Mouse (Mus musculus) neural tube, embryonic 11.5 days (tissue): Measurements from ENCODE around the gene Gpr45. TPM values are rescaled to one million over a fixed set of nuclear protein-coding genes. Genes with fewer than 3 reads are reported as not detected.

Experiments
- microRNA-seq: library from miRNA; unstranded; fragments of <30 nt; microRNA quantifications from one replicate; pipeline ENCODE4, GENCODE M21; 2016
- polyA plus RNA-seq: library from polyadenylated mRNA; unstranded; fragments of >200 nt; fragmentation: Nextera tagmentation; extraction: Ambion mirVana; gene quantifications from 2 replicates; pipeline ENCODE4 v1.2.1, GENCODE M21; 2014

The Gpr45 gene
- polyA plus RNA-seq, 1 experiment from 2014 or later = 11.5 TPM

Small RNA genes within 50 kb of the gene (microRNA-seq; reads per million reads assigned to microRNA genes)
- gene Gm24001 = not detected

Other genes with a start within 250 kb of the Gpr45 start
- gene Mrps9, start 101.6 kb upstream of the Gpr45 start, polyA plus RNA-seq = 54.9 and 58.4 TPM in 2 replicates
- 14.1 and 15.3 TPM in 2 replicates for gene Tgfbrap1, start 145.8 kb downstream of the Gpr45 start, polyA plus RNA-seq
- gene AI597479, start 145.8 kb downstream of the Gpr45 start, polyA plus RNA-seq = 47.2 and 52.9 TPM in 2 replicates
- 12.2 and 12.3 TPM in 2 replicates for gene Fhl2, start 244.1 kb downstream of the Gpr45 start, polyA plus RNA-seq